ENCODE assay signal across 21 mouse cellular contexts in genomic region chr16:75065281-75065680, GRCm38 (mm10).
DNase-seq lines count a peak whose midpoint lies in the region.
"Had no signal": no experiment of that assay in that cellular context is flagged by ENCODE, and none has a peak within 500 bp of the region (broad histone marks: within the 10 kb centered on the region; RNA-seq: fewer than 3 reads in every experiment).

No protein-coding gene starts in this region.

- H3K27me3 ChIP-seq in limb, embryonic 10.5 days (ENCODE audit: low read depth, poor library complexity, severe bottlenecking), result no peaks in the 10 kb centered on the region
- H3K27me3 ChIP-seq: CH12.LX, Patski had no signal

- H3K4me3 ChIP-seq in limb, embryonic 10.5 days, result no peak overlapping the region

- DNase-seq in adrenal gland, adult 2 months, result peak; percentile 51
- no peak for DNase-seq in adrenal gland, postnatal 4 days (ENCODE audit: low spot score in 2 of 2)
- peak; percentile 13 for DNase-seq in adrenal gland, adult 8-10 months
- DNase-seq in adrenal gland, postnatal 25 days, result no peak
- DNase-seq in adrenal gland, postnatal 10 days, result peak; percentile 5
- DNase-seq in adrenal gland, adult 18-20 months (ENCODE audit: low spot score in 2 of 2), result no peak
- peak; percentile 7 for DNase-seq in adrenal gland, postnatal 14 days
- no peak for DNase-seq in limb, embryonic 10.5 days (ENCODE audit: low spot score)
- DNase-seq: B cell, adult 2 months; cerebellum, adult 11 months; cerebellum, adult 11-12 months; cerebellum, adult 18-20 months; cerebellum, adult 2 months; cerebellum, adult 8-10 months; cerebellum, adult 9-10 months; cerebellum, adult 9-11 months; cerebellum, postnatal 10 days; cerebellum, postnatal 14 days had no signal

- WGBS in limb, embryonic 10.5 days, result 81% methylated on average over 5 of the region's 5 CpGs

- no peaks in the 10 kb centered on the region for H3K4me1 ChIP-seq in limb, embryonic 10.5 days

- H3K9me3 ChIP-seq in limb, embryonic 10.5 days (replicated peaks), result no peaks in the 10 kb centered on the region
- H3K9me3 ChIP-seq: G1E had no signal

- no peaks in the 10 kb centered on the region for H3K36me3 ChIP-seq in limb, embryonic 10.5 days
- H3K36me3 ChIP-seq: G1E had no signal

- no peak overlapping the region for H3K27ac ChIP-seq in limb, embryonic 10.5 days

Comparison
In these comparisons a context has a peak if more than half of its experiments do, and no peak if none do; other contexts are left out.
1. DNase-seq: peak in adrenal gland, adult 2 months (single experiment), adrenal gland, adult 8-10 months (single experiment), adrenal gland, postnatal 10 days (single experiment) and adrenal gland, postnatal 14 days (single experiment); none in adrenal gland, postnatal 4 days (0 of 2), adrenal gland, postnatal 25 days (single experiment), adrenal gland, adult 18-20 months (0 of 2) and limb, embryonic 10.5 days (single experiment).